ENCODE assay signal across 8 mouse cellular contexts in the genomic region with DNA sequence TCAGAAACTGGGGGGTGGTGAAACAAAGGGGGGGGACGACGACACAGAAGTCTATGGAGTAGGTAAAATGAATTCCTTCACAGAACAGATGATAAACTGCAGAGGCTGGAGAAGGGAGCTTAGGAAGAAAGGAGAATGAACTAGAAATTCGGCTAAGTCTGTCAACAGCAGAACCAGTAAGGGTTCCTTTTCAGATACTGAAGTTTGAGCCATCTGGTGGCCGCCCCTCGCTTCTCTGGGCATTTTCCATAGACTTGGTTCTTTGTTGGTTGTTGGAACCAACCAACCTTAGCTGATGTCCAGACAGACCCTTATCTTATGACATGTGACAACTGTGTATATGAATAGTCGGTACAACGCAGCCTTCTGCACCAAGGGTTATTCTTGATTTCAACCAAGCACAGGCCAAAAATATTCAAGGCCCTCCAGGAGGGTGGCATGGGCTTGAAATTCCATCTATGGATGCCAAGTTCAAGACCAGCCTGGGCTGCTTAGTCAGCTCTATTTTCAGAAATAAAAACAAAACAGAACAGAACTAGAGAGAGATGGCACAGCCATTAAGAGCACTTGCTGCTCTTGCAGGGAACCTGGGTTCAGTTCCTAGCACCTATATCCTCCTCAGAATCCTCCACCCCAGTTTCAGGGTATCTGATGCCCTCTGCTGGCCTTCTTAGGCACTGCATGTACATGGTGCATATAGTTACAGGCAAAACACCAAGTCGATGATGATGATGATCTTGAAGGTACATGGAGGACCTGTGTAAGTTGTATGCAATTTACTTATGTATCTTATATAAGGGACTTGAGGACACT. TPM values are rescaled to one million over a fixed set of nuclear protein-coding genes. Genes with fewer than 3 reads are reported as not detected.
DNase-seq lines count a peak whose midpoint lies in the region; ATAC-seq lines count a peak whose summit lies in the region.

No protein-coding gene starts in this region.

- no peak for ATAC-seq in CD4-positive, CD25-positive, alpha-beta regulatory T cell, adult 4 months
- no peak for ATAC-seq in embryonic facial prominence, embryonic 13.5 days (ENCODE audit: insufficient number of reproducible peaks, insufficient read depth, low FRiP score, low TSS enrichment, low read depth)

- H3K9me3 ChIP-seq in embryonic facial prominence, embryonic 13.5 days, result 0 out of 2 replicates have a peak, but pooled peaks cover 3% of the 10 kb centered on the region

- H3K36me3 ChIP-seq in embryonic facial prominence, embryonic 13.5 days, result peaks cover 51% of the 10 kb centered on the region
- peaks cover 28% of the 10 kb centered on the region for H3K36me3 ChIP-seq in macrophage (ENCODE audit: inconsistent target)

- WGBS in embryonic facial prominence, embryonic 13.5 days, result 80% methylated on average over 8 of the region's 8 CpGs
- 23% methylated on average over 8 of the region's 8 CpGs for WGBS in macrophage (ENCODE audit: missing documents)

- peak overlapping the region; percentile 98 for H3K27ac ChIP-seq in embryonic facial prominence, embryonic 13.5 days
- H3K27ac ChIP-seq in macrophage, result peak overlapping the region; percentile 98

- H3K27me3 ChIP-seq in embryonic facial prominence, embryonic 13.5 days, result no peaks in the 10 kb centered on the region

- H3K79me2 ChIP-seq in macrophage (ENCODE audit: inconsistent target), result peaks cover 92% of the 10 kb centered on the region

- peak overlapping the region; percentile 73 for H3K4me3 ChIP-seq in embryonic facial prominence, embryonic 13.5 days
- peak overlapping the region; percentile 97 for H3K4me3 ChIP-seq in macrophage (ENCODE audit: inconsistent target)

- H3K4me1 ChIP-seq in embryonic facial prominence, embryonic 13.5 days, result peaks cover 62% of the 10 kb centered on the region

- peak; percentile 80 for DNase-seq in CD4-positive, CD25-positive, alpha-beta regulatory T cell, adult 2 months (ENCODE audit: low read depth, low spot score)
- peak; percentile 68 for DNase-seq in 3T3-L1 (ENCODE audit: low read depth, low spot score)
- peak; percentile 87 for DNase-seq in induced T-regulatory cell, adult 2 months (ENCODE audit: low read depth)
- peak; percentile 65 for DNase-seq in thymus, postnatal 0 days (ENCODE audit: low spot score)
- no peak for DNase-seq in c-Kit-positive CD71-positive TER-119-positive erythroid progenitor cells, embryonic 14.5 days (ENCODE audit: low spot score)

- H3K4me2 ChIP-seq in embryonic facial prominence, embryonic 13.5 days, result peak overlapping the region; percentile 99

- peak overlapping the region; percentile 89; the same call in 1 of the 2 replicates for H3K9ac ChIP-seq in embryonic facial prominence, embryonic 13.5 days

RNA-seq across cellular contexts. Expression of gene Ppp1r18, which starts 5.7 kb away (rescaled TPM):
- 100 to 1,000 TPM; 222 to 223 TPM for polyA plus RNA-seq in CD4-positive, CD25-positive, alpha-beta regulatory T cell, adult 4 months (2017; shearing (Covaris generic))
- 23.7 and 25.4 TPM in 2 replicates for polyA plus RNA-seq in embryonic facial prominence, embryonic 13.5 days (2015; fragmentation: Nextera tagmentation; extraction: Ambion mirVana)
- 100 to 1,000 TPM in 22 of 26 experiments, 10 to 100 TPM in 4; 62.2 to 295 (median 178) TPM for total RNA-seq in macrophage (2018; cell fraction: chromatin; rRNA removed)
- total RNA-seq in macrophage (2018; cell fraction: cytosol; rRNA removed), result 100 to 1,000 TPM; 183 to 254 (median 218) TPM
- 100 to 1,000 TPM in 24 of 26 experiments, 10 to 100 TPM in 2; 99.4 to 300 (median 213) TPM for total RNA-seq in macrophage (2018; cell fraction: nucleus; rRNA removed)
- 166 to 235 TPM (median 189 TPM) in 3 replicates for polyA plus RNA-seq in macrophage (2018)
- 82.4 and 89.3 TPM in 2 replicates for polyA plus RNA-seq in thymus, postnatal 0 days (2015; fragmentation: Nextera tagmentation; extraction: Ambion mirVana)

RNA-seq across cellular contexts. Expression of gene Dhx16, which starts 8.5 kb away (rescaled TPM):
- 10 to 100 TPM; 13.4 to 39.3 TPM for polyA plus RNA-seq in CD4-positive, CD25-positive, alpha-beta regulatory T cell, adult 4 months (2017; shearing (Covaris generic))
- polyA plus RNA-seq in embryonic facial prominence, embryonic 13.5 days (2015; fragmentation: Nextera tagmentation; extraction: Ambion mirVana), result 40.9 and 53.5 TPM in 2 replicates
- total RNA-seq in macrophage (2018; cell fraction: chromatin; rRNA removed), result 100 to 1,000 TPM in 2 of 26 experiments, 10 to 100 TPM in 24; 31.7 to 110 (median 62.7) TPM
- total RNA-seq in macrophage (2018; cell fraction: cytosol; rRNA removed), result 10 to 100 TPM; 17.1 to 28.5 (median 23.8) TPM
- 10 to 100 TPM; 29.0 to 70.8 (median 43.2) TPM for total RNA-seq in macrophage (2018; cell fraction: nucleus; rRNA removed)
- 19.3 to 24.2 TPM (median 19.8 TPM) in 3 replicates for polyA plus RNA-seq in macrophage (2018)
- polyA plus RNA-seq in thymus, postnatal 0 days (2015; fragmentation: Nextera tagmentation; extraction: Ambion mirVana), result 48.9 and 50.6 TPM in 2 replicates

RNA-seq across cellular contexts. Expression of gene Nrm, which starts 10.0 kb away (rescaled TPM):
- 10 to 100 TPM; 35.5 to 43.5 TPM for polyA plus RNA-seq in CD4-positive, CD25-positive, alpha-beta regulatory T cell, adult 4 months (2017; shearing (Covaris generic))
- 49.0 and 53.5 TPM in 2 replicates for polyA plus RNA-seq in embryonic facial prominence, embryonic 13.5 days (2015; fragmentation: Nextera tagmentation; extraction: Ambion mirVana)
- total RNA-seq in macrophage (2018; cell fraction: chromatin; rRNA removed), result 1 to 10 TPM in 12 of 26 experiments, under 1 TPM in 3, not detected in 11; 0.48 to 6.9 (median 1.9) TPM
- total RNA-seq in macrophage (2018; cell fraction: cytosol; rRNA removed), result 1 to 10 TPM; 4.5 to 9.2 (median 6.2) TPM
- 10 to 100 TPM in 4 of 26 experiments, 1 to 10 TPM in 22; 2.0 to 31.9 (median 4.7) TPM for total RNA-seq in macrophage (2018; cell fraction: nucleus; rRNA removed)
- 5.9 to 14.4 TPM (median 6.8 TPM) in 3 replicates for polyA plus RNA-seq in macrophage (2018)
- 53.7 and 59.1 TPM in 2 replicates for polyA plus RNA-seq in thymus, postnatal 0 days (2015; fragmentation: Nextera tagmentation; extraction: Ambion mirVana)

RNA-seq across cellular contexts. Expression of gene 2310061I04Rik, which starts 26.1 kb away (rescaled TPM):
- polyA plus RNA-seq in CD4-positive, CD25-positive, alpha-beta regulatory T cell, adult 4 months (2017; shearing (Covaris generic)), result 10 to 100 TPM; 12.6 to 15.3 TPM
- 24.7 and 30.1 TPM in 2 replicates for polyA plus RNA-seq in embryonic facial prominence, embryonic 13.5 days (2015; fragmentation: Nextera tagmentation; extraction: Ambion mirVana)
- total RNA-seq in macrophage (2018; cell fraction: chromatin; rRNA removed), result 10 to 100 TPM in 22 of 26 experiments, 1 to 10 TPM in 4; 6.9 to 48.6 (median 29.3) TPM
- 10 to 100 TPM; 14.6 to 34.3 (median 27.0) TPM for total RNA-seq in macrophage (2018; cell fraction: cytosol; rRNA removed)
- total RNA-seq in macrophage (2018; cell fraction: nucleus; rRNA removed), result 10 to 100 TPM; 11.5 to 67.3 (median 26.9) TPM
- polyA plus RNA-seq in macrophage (2018), result 26.7 to 32.7 TPM (median 27.9 TPM) in 3 replicates
- polyA plus RNA-seq in thymus, postnatal 0 days (2015; fragmentation: Nextera tagmentation; extraction: Ambion mirVana), result 24.5 and 27.1 TPM in 2 replicates

RNA-seq across cellular contexts. Expression of gene Mdc1, which starts 29.8 kb away (rescaled TPM):
- 10 to 100 TPM; 10.9 to 13.2 TPM for polyA plus RNA-seq in CD4-positive, CD25-positive, alpha-beta regulatory T cell, adult 4 months (2017; shearing (Covaris generic))
- polyA plus RNA-seq in embryonic facial prominence, embryonic 13.5 days (2015; fragmentation: Nextera tagmentation; extraction: Ambion mirVana), result 15.7 and 21.0 TPM in 2 replicates
- total RNA-seq in macrophage (2018; cell fraction: chromatin; rRNA removed), result 10 to 100 TPM in 23 of 26 experiments, 1 to 10 TPM in 3; 7.4 to 51.1 (median 30.4) TPM
- 10 to 100 TPM; 10.2 to 24.5 (median 18.6) TPM for total RNA-seq in macrophage (2018; cell fraction: cytosol; rRNA removed)
- 10 to 100 TPM in 23 of 26 experiments, 1 to 10 TPM in 3; 9.1 to 73.1 (median 23.0) TPM for total RNA-seq in macrophage (2018; cell fraction: nucleus; rRNA removed)
- polyA plus RNA-seq in macrophage (2018), result 12.5 to 32.8 TPM (median 22.9 TPM) in 3 replicates
- 6.7 TPM in 2 replicates for polyA plus RNA-seq in thymus, postnatal 0 days (2015; fragmentation: Nextera tagmentation; extraction: Ambion mirVana)
